ENCODE assay signal across 8 mouse cellular contexts in the genomic region with DNA sequence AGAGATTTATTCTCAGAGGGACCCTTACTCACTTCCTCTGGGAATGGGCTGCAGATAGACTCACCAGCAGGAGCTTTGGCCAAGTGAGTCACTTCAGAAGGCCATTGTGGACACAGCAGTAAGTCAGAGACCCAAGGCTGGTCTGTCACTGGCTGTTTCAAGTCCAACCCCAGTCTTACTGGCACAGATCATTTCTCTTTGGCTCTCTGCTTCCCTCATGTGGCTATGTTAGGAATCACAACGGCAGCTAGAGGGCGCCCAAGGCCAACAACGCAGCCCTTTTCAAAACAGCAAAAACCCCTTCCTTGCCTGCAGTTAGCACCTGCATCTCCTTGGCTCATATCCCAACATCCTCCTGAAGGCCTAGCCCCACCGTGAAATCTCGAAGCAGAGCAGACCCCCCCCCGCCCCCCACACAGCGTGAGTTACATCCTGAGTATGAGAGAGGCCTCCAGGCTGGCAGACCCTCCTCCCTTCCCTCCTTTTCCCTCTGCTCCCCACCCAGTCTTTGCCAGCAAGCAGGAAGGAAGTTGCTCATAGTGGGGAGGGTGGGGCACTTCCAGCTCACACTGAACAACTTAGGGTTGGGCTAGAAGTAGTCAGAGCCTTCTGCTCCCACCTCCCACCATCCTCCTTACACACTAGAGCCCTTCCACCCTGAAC. TPM values are rescaled to one million over a fixed set of nuclear protein-coding genes. Genes with fewer than 3 reads are reported as not detected.
DNase-seq lines count a peak whose midpoint lies in the region; ATAC-seq lines count a peak whose summit lies in the region.

No protein-coding gene starts in this region.

- peak; percentile 72 for ATAC-seq in hindbrain, embryonic 14.5 days (ENCODE audit: low FRiP score)

- WGBS in hindbrain, embryonic 14.5 days: 0% methylated on average over 7 of the region's 7 CpGs

- H3K27ac ChIP-seq in hindbrain, embryonic 14.5 days: no peak overlapping the region

- H3K27me3 ChIP-seq in hindbrain, embryonic 14.5 days (ENCODE audit: control insufficient read depth, insufficient read depth, low read length): no peaks in the 10 kb centered on the region

- DNase-seq in NIH3T3 (ENCODE audit: low read depth): peak; percentile 94
- peak; percentile 83 for DNase-seq in cerebellum, adult 9-11 months
- DNase-seq in frontal cortex, postnatal 36 days (ENCODE audit: low spot score in 2 of 2): peak; percentile 83 to 89
- peak; percentile 92 for DNase-seq in hindbrain, embryonic 14.5 days (ENCODE audit: low spot score)
- DNase-seq in layer of hippocampus, postnatal 25 days (ENCODE audit: extremely low spot score in 1 of 2, low spot score in 1 of 2): peak; percentile 81 to 93
- peak; percentile 82 for DNase-seq in lung, postnatal 25 days (ENCODE audit: low spot score)
- DNase-seq in right cerebral cortex, adult 18-20 months: peak; percentile 81
- DNase-seq in urinary bladder, postnatal 14 days (ENCODE audit: low spot score): peak; percentile 82

- H3K9me3 ChIP-seq in hindbrain, embryonic 14.5 days (ENCODE audit: control insufficient read depth, low read length): no peaks in the 10 kb centered on the region

- H3K4me1 ChIP-seq in hindbrain, embryonic 14.5 days (replicated peaks; ENCODE audit: control insufficient read depth, insufficient read depth, low read length): no peaks in the 10 kb centered on the region

- no peak overlapping the region for H3K4me2 ChIP-seq in hindbrain, embryonic 14.5 days (replicated peaks)

- no peaks in the 10 kb centered on the region for H3K36me3 ChIP-seq in hindbrain, embryonic 14.5 days (replicated peaks; ENCODE audit: control insufficient read depth, insufficient read depth)

- no peak overlapping the region for H3K4me3 ChIP-seq in hindbrain, embryonic 14.5 days (replicated peaks; ENCODE audit: low read length)

- H3K9ac ChIP-seq in hindbrain, embryonic 14.5 days: no peak overlapping the region

RNA-seq across cellular contexts. Expression of a gene that starts 3.7 kb away (rescaled TPM):
- polyA plus RNA-seq in hindbrain, embryonic 14.5 days (2014; fragmentation: Nextera tagmentation; extraction: Ambion mirVana): 8.6 and 10.6 TPM in 2 replicates
- total RNA-seq in layer of hippocampus, postnatal 25 days (2021): 1 to 10 TPM; 6.7 to 8.4 TPM

RNA-seq across cellular contexts. Expression of a gene that starts 9.5 kb away (rescaled TPM):
- polyA plus RNA-seq in hindbrain, embryonic 14.5 days (2014; fragmentation: Nextera tagmentation; extraction: Ambion mirVana): 13.9 and 15.1 TPM in 2 replicates
- 10 to 100 TPM; 20.1 to 21.9 TPM for total RNA-seq in layer of hippocampus, postnatal 25 days (2021)

RNA-seq across cellular contexts. Expression of a gene that starts 31.0 kb away (rescaled TPM):
- polyA plus RNA-seq in hindbrain, embryonic 14.5 days (2014; fragmentation: Nextera tagmentation; extraction: Ambion mirVana): 1.6 and 2.4 TPM in 2 replicates
- total RNA-seq in layer of hippocampus, postnatal 25 days (2021): 1 to 10 TPM; 2.6 to 3.3 TPM

RNA-seq across cellular contexts. Expression of a gene that starts 32.5 kb away (rescaled TPM):
- 42.0 and 45.6 TPM in 2 replicates for polyA plus RNA-seq in hindbrain, embryonic 14.5 days (2014; fragmentation: Nextera tagmentation; extraction: Ambion mirVana)
- total RNA-seq in layer of hippocampus, postnatal 25 days (2021): 10 to 100 TPM; 52.3 to 54.1 TPM

RNA-seq across cellular contexts. Expression of a gene that starts 52.3 kb away (rescaled TPM):
- 0.35 and 0.80 TPM in 2 replicates for polyA plus RNA-seq in hindbrain, embryonic 14.5 days (2014; fragmentation: Nextera tagmentation; extraction: Ambion mirVana)
- under 1 TPM in 1 of 2 experiments, not detected in 1; 0.30 TPM for total RNA-seq in layer of hippocampus, postnatal 25 days (2021)
